Mouse (Mus musculus): ENCODE results near the gene Tmem150c.

Gene Tmem150c

GRCm38 (mm10) chr5:100097967-100098366, 61.6 kb downstream of the Tmem150c start:
- DNase-seq (ENCODE audit: low spot score): no peak

- DNase-seq (ENCODE audit: low spot score): no peak
These were observed 62.7 kb downstream of the Tmem150c start for GRCm38 (mm10) chr5:100096955-100097354.

GRCm38 (mm10) chr5:100091602-100092001, 68.0 kb downstream of the Tmem150c start:
- DNase-seq (ENCODE audit: low spot score): no peak

GRCm38 (mm10) chr5:100091263-100091594, 68.4 kb downstream of the Tmem150c start:
- no peak for DNase-seq (ENCODE audit: low spot score)

GRCm38 (mm10) chr5:100090515-100091262, 68.9 kb downstream of the Tmem150c start:
- no peak for DNase-seq (ENCODE audit: low spot score)

- DNase-seq (ENCODE audit: low spot score): no peak
These were observed 74.5 kb downstream of the Tmem150c start for GRCm38 (mm10) chr5:100085097-100085496.

GRCm38 (mm10) chr5:100083953-100084562, 75.5 kb downstream of the Tmem150c start:
- no peak for DNase-seq (ENCODE audit: low spot score)

GRCm38 (mm10) chr5:100082006-100082405, 77.6 kb downstream of the Tmem150c start:
- no peak for DNase-seq (ENCODE audit: low spot score)

- DNase-seq (ENCODE audit: low spot score): no peak
These were observed 79.7 kb downstream of the Tmem150c start for GRCm38 (mm10) chr5:100079931-100080275.

GRCm38 (mm10) chr5:100079040-100079930, 80.3 kb downstream of the Tmem150c start:
- DNase-seq (ENCODE audit: low spot score): peak; percentile 36

- no peak for DNase-seq (ENCODE audit: low spot score)
These were observed 85.0 kb downstream of the Tmem150c start for GRCm38 (mm10) chr5:100074571-100074970.

GRCm38 (mm10) chr5:100072557-100072956, 87.1 kb downstream of the Tmem150c start:
- no peak for DNase-seq (ENCODE audit: low spot score)

- DNase-seq (ENCODE audit: low spot score): no peak
These were observed 88.1 kb downstream of the Tmem150c start for GRCm38 (mm10) chr5:100071541-100071940.

- DNase-seq (ENCODE audit: low spot score): peak; percentile 66
These were observed 89.4 kb downstream of the Tmem150c start for GRCm38 (mm10) chr5:100070255-100070654.

GRCm38 (mm10) chr5:100069526-100069925, 90.1 kb downstream of the Tmem150c start:
- no peak for DNase-seq (ENCODE audit: low spot score)

GRCm38 (mm10) chr5:100067579-100067978, 92.0 kb downstream of the Tmem150c start:
- no peak for DNase-seq (ENCODE audit: low spot score)

GRCm38 (mm10) chr5:100060876-100061275, 98.7 kb downstream of the Tmem150c start:
- DNase-seq (ENCODE audit: low spot score): no peak

- no peak for DNase-seq (ENCODE audit: low spot score)
These were observed 100.3 kb downstream of the Tmem150c start for GRCm38 (mm10) chr5:100059326-100059725.

- no peak for DNase-seq (ENCODE audit: low spot score)
These were observed 100.9 kb downstream of the Tmem150c start for GRCm38 (mm10) chr5:100058729-100059128.

GRCm38 (mm10) chr5:100057461-100058209, 102.0 kb downstream of the Tmem150c start:
- no peak for DNase-seq (ENCODE audit: low spot score)

- DNase-seq (ENCODE audit: low spot score): no peak
These were observed 103.7 kb downstream of the Tmem150c start for GRCm38 (mm10) chr5:100055866-100056369.

All from yolk sac, embryonic 10.5 days (tissue).